Mouse (Mus musculus): ENCODE measurements at regions not wholly inside any gene's neighbourhood (a gene's known extent, or its start where the extent isn't known, plus 50 kb on each side); places are given as distances from the start of the nearest gene placed in this dataset.

- Histone ChIP-seq H3K4me3 (replicated peaks; ENCODE audit: low read length) (no peak overlapping the region), H3K9me3 (replicated peaks; ENCODE audit: control insufficient read depth, low read length) (no peaks in the 10 kb centered on the region), H3K27ac (ENCODE audit: low read length) (no peak overlapping the region), H3K36me3 (ENCODE audit: control insufficient read depth, insufficient read depth, low read length) (no peaks in the 10 kb centered on the region), H3K9ac (ENCODE audit: low read length) (no peak overlapping the region), H3K27me3 (ENCODE audit: control insufficient read depth, insufficient read depth, low read length) (no peaks in the 10 kb centered on the region), H3K4me2 (ENCODE audit: low read depth, low read length) (no peak overlapping the region), H3K4me1 (ENCODE audit: control insufficient read depth, insufficient read depth, low read length) (no peaks in the 10 kb centered on the region)
- 67% methylated on average over 4 of the region's 4 CpGs for WGBS
- no peak for ATAC-seq (ENCODE audit: insufficient read depth, low FRiP score)
Observed at GRCm38 (mm10) chr17:69736379-69737096, 232.3 kb upstream of the Dlgap1 start.

GRCm38 (mm10) chr17:69769002-69769421, 199.9 kb upstream of the Dlgap1 start:
- no peak for ATAC-seq (ENCODE audit: insufficient read depth, low FRiP score)
- WGBS = 81% methylated on average over 8 of the region's 8 CpGs
- Histone ChIP-seq H3K4me3 (replicated peaks; ENCODE audit: low read length) (no peak overlapping the region), H3K9ac (ENCODE audit: low read length) (no peak overlapping the region), H3K27me3 (ENCODE audit: control insufficient read depth, insufficient read depth, low read length) (no peaks in the 10 kb centered on the region), H3K36me3 (ENCODE audit: control insufficient read depth, insufficient read depth, low read length) (no peaks in the 10 kb centered on the region), H3K27ac (ENCODE audit: low read length) (no peak overlapping the region), H3K4me2 (ENCODE audit: low read depth, low read length) (no peak overlapping the region), H3K4me1 (ENCODE audit: control insufficient read depth, insufficient read depth, low read length) (no peaks in the 10 kb centered on the region), H3K9me3 (replicated peaks; ENCODE audit: control insufficient read depth, low read length) (no peaks in the 10 kb centered on the region)

- ATAC-seq (ENCODE audit: insufficient read depth, low FRiP score) = no peak
- Histone ChIP-seq H3K9me3 (replicated peaks; ENCODE audit: control insufficient read depth, low read length) (no peaks in the 10 kb centered on the region), H3K9ac (ENCODE audit: low read length) (no peak overlapping the region), H3K27ac (ENCODE audit: low read length) (no peak overlapping the region), H3K4me3 (replicated peaks; ENCODE audit: low read length) (no peak overlapping the region), H3K4me1 (ENCODE audit: control insufficient read depth, insufficient read depth, low read length) (no peaks in the 10 kb centered on the region), H3K27me3 (ENCODE audit: control insufficient read depth, insufficient read depth, low read length) (no peaks in the 10 kb centered on the region), H3K36me3 (ENCODE audit: control insufficient read depth, insufficient read depth, low read length) (no peaks in the 10 kb centered on the region), H3K4me2 (ENCODE audit: low read depth, low read length) (no peak overlapping the region)
- 74% methylated on average over 4 of the region's 4 CpGs for WGBS
Observed at GRCm38 (mm10) chr17:69770046-69770445, 198.8 kb upstream of the Dlgap1 start.

- no peaks in the 10 kb centered on the region for H3K9me3 ChIP-seq (replicated peaks; ENCODE audit: control insufficient read depth, low read length)
- H3K4me1 ChIP-seq (ENCODE audit: control insufficient read depth, insufficient read depth, low read length) = no peaks in the 10 kb centered on the region
- 90% methylated on average over 1 of the region's 1 CpGs for WGBS
- H3K27me3 ChIP-seq (ENCODE audit: control insufficient read depth, insufficient read depth, low read length) = no peaks in the 10 kb centered on the region
- H3K9ac ChIP-seq (ENCODE audit: low read length) = no peak overlapping the region
- ATAC-seq (ENCODE audit: insufficient read depth, low FRiP score) = no peak
- no peak overlapping the region for H3K4me2 ChIP-seq (ENCODE audit: low read depth, low read length)
- no peaks in the 10 kb centered on the region for H3K36me3 ChIP-seq (ENCODE audit: control insufficient read depth, insufficient read depth, low read length)
- H3K4me3 ChIP-seq (replicated peaks; ENCODE audit: low read length) = no peak overlapping the region
- no peak overlapping the region for H3K27ac ChIP-seq (ENCODE audit: low read length)
Observed at GRCm38 (mm10) chr17:69781201-69781600, 187.7 kb upstream of the Dlgap1 start.

- no peaks in the 10 kb centered on the region for H3K27me3 ChIP-seq (ENCODE audit: control insufficient read depth, insufficient read depth, low read length)
- H3K27ac ChIP-seq (ENCODE audit: low read length) = no peak overlapping the region
- WGBS = 79% methylated on average over 3 of the region's 3 CpGs
- no peaks in the 10 kb centered on the region for H3K36me3 ChIP-seq (ENCODE audit: control insufficient read depth, insufficient read depth, low read length)
- no peaks in the 10 kb centered on the region for H3K9me3 ChIP-seq (replicated peaks; ENCODE audit: control insufficient read depth, low read length)
- no peak for ATAC-seq (ENCODE audit: insufficient read depth, low FRiP score)
- no peak overlapping the region for H3K9ac ChIP-seq (ENCODE audit: low read length)
- no peak overlapping the region for H3K4me3 ChIP-seq (replicated peaks; ENCODE audit: low read length)
- H3K4me2 ChIP-seq (ENCODE audit: low read depth, low read length) = no peak overlapping the region
- no peaks in the 10 kb centered on the region for H3K4me1 ChIP-seq (ENCODE audit: control insufficient read depth, insufficient read depth, low read length)
Observed at GRCm38 (mm10) chr17:69786985-69787384, 181.9 kb upstream of the Dlgap1 start.

- Histone ChIP-seq H3K9me3 (replicated peaks; ENCODE audit: control insufficient read depth, low read length) (no peaks in the 10 kb centered on the region), H3K27me3 (ENCODE audit: control insufficient read depth, insufficient read depth, low read length) (no peaks in the 10 kb centered on the region), H3K36me3 (ENCODE audit: control insufficient read depth, insufficient read depth, low read length) (no peaks in the 10 kb centered on the region), H3K27ac (ENCODE audit: low read length) (no peak overlapping the region), H3K4me2 (ENCODE audit: low read depth, low read length) (no peak overlapping the region), H3K4me1 (ENCODE audit: control insufficient read depth, insufficient read depth, low read length) (no peaks in the 10 kb centered on the region), H3K4me3 (replicated peaks; ENCODE audit: low read length) (no peak overlapping the region), H3K9ac (ENCODE audit: low read length) (no peak overlapping the region)
- ATAC-seq (ENCODE audit: insufficient read depth, low FRiP score) = no peak
- 82% methylated on average over 5 of the region's 5 CpGs for WGBS
Observed at GRCm38 (mm10) chr17:69821473-69821872, 147.4 kb upstream of the Dlgap1 start.

GRCm38 (mm10) chr17:69821901-69822300, 147.0 kb upstream of the Dlgap1 start:
- Histone ChIP-seq H3K9me3 (replicated peaks; ENCODE audit: control insufficient read depth, low read length) (no peaks in the 10 kb centered on the region), H3K27ac (ENCODE audit: low read length) (no peak overlapping the region), H3K4me2 (ENCODE audit: low read depth, low read length) (no peak overlapping the region), H3K9ac (ENCODE audit: low read length) (no peak overlapping the region), H3K4me3 (replicated peaks; ENCODE audit: low read length) (no peak overlapping the region), H3K27me3 (ENCODE audit: control insufficient read depth, insufficient read depth, low read length) (no peaks in the 10 kb centered on the region), H3K36me3 (ENCODE audit: control insufficient read depth, insufficient read depth, low read length) (no peaks in the 10 kb centered on the region), H3K4me1 (ENCODE audit: control insufficient read depth, insufficient read depth, low read length) (no peaks in the 10 kb centered on the region)
- no peak for ATAC-seq (ENCODE audit: insufficient read depth, low FRiP score)
- WGBS = 70% methylated on average over 2 of the region's 2 CpGs

- no peak overlapping the region for H3K4me3 ChIP-seq (replicated peaks; ENCODE audit: low read length)
- no peaks in the 10 kb centered on the region for H3K27me3 ChIP-seq (ENCODE audit: control insufficient read depth, insufficient read depth, low read length)
- H3K36me3 ChIP-seq (ENCODE audit: control insufficient read depth, insufficient read depth, low read length) = no peaks in the 10 kb centered on the region
- no peak overlapping the region for H3K4me2 ChIP-seq (ENCODE audit: low read depth, low read length)
- no peak overlapping the region for H3K27ac ChIP-seq (ENCODE audit: low read length)
- ATAC-seq (ENCODE audit: insufficient read depth, low FRiP score) = no peak
- no peaks in the 10 kb centered on the region for H3K9me3 ChIP-seq (replicated peaks; ENCODE audit: control insufficient read depth, low read length)
- WGBS = 82% methylated on average over 1 of the region's 1 CpGs
- no peaks in the 10 kb centered on the region for H3K4me1 ChIP-seq (ENCODE audit: control insufficient read depth, insufficient read depth, low read length)
- H3K9ac ChIP-seq (ENCODE audit: low read length) = no peak overlapping the region
Observed at GRCm38 (mm10) chr17:69822921-69823320, 146.0 kb upstream of the Dlgap1 start.

- ATAC-seq (ENCODE audit: insufficient read depth, low FRiP score) = no peak
- Histone ChIP-seq H3K27ac (ENCODE audit: low read length) (no peak overlapping the region), H3K9ac (ENCODE audit: low read length) (no peak overlapping the region), H3K4me1 (ENCODE audit: control insufficient read depth, insufficient read depth, low read length) (no peaks in the 10 kb centered on the region), H3K9me3 (replicated peaks; ENCODE audit: control insufficient read depth, low read length) (no peaks in the 10 kb centered on the region), H3K4me2 (ENCODE audit: low read depth, low read length) (no peak overlapping the region), H3K4me3 (replicated peaks; ENCODE audit: low read length) (no peak overlapping the region), H3K36me3 (ENCODE audit: control insufficient read depth, insufficient read depth, low read length) (no peaks in the 10 kb centered on the region), H3K27me3 (ENCODE audit: control insufficient read depth, insufficient read depth, low read length) (no peaks in the 10 kb centered on the region)
- 47% methylated on average over 5 of the region's 5 CpGs for WGBS
Observed at GRCm38 (mm10) chr17:69841308-69841707, 127.6 kb upstream of the Dlgap1 start.
